In genomic region chr5:122823976-122824375, GRCm38 (mm10) we compare ENCODE assay signal across 16 mouse cellular contexts. TPM values are rescaled to one million over a fixed set of nuclear protein-coding genes. Genes with fewer than 3 reads are reported as not detected.
DNase-seq lines count a peak whose midpoint lies in the region; ATAC-seq and TF ChIP-seq lines count a peak whose summit lies in the region.
"Had no signal": no experiment of that assay in that cellular context is flagged by ENCODE, and none has a peak within 500 bp of the region (broad histone marks: within the 10 kb centered on the region; RNA-seq: fewer than 3 reads in every experiment).

No protein-coding gene starts in this region.

- TF ChIP-seq EP300 in MEL (IDR thresholded peaks at IDR 0.05; ENCODE audit: low read depth in 1 of 2, low read length in 2 of 2), result no peak
- TF ChIP-seq EP300 in liver, postnatal 0 days (IDR thresholded peaks at IDR 0.05; ENCODE audit: low read depth), result no peak

- no peak overlapping the region for H3K27ac ChIP-seq in layer of hippocampus, adult 2 months
- H3K27ac ChIP-seq in MEL (ENCODE audit: control insufficient read depth, low read depth, low read length), result no peak overlapping the region
- no peak overlapping the region for H3K27ac ChIP-seq in liver, postnatal 0 days (ENCODE audit: low read depth)
- H3K27ac ChIP-seq: embryonic facial prominence, embryonic 13.5 days; heart, embryonic 13.5 days; hindbrain, embryonic 10.5 days; lung, embryonic 15.5 days had no signal

- peaks cover 12 to 17% of the 10 kb centered on the region in 2 experiments for H3K4me1 ChIP-seq in MEL (ENCODE audit: control insufficient read depth in 1 of 2, insufficient read depth in 2 of 2, low read length in 2 of 2)
- H3K4me1 ChIP-seq in liver, postnatal 0 days (ENCODE audit: insufficient read depth), result peaks cover 6% of the 10 kb centered on the region; the same call in 1 of the 2 replicates

- no peak overlapping the region for H3K9ac ChIP-seq in MEL (ENCODE audit: control insufficient read depth, low read depth, low read length, poor library complexity, severe bottlenecking)
- no peak overlapping the region for H3K9ac ChIP-seq in liver, postnatal 0 days (replicated peaks)
- H3K9ac ChIP-seq: embryonic facial prominence, embryonic 13.5 days; heart, embryonic 13.5 days; lung, embryonic 15.5 days had no signal

- no peak for DNase-seq in layer of hippocampus, adult 2 months (ENCODE audit: low spot score in 2 of 2)
- DNase-seq in layer of hippocampus, postnatal 25 days (ENCODE audit: extremely low spot score in 1 of 2, low spot score in 1 of 2), result no peak
- DNase-seq in CD4-positive helper T cell, adult 2 months (ENCODE audit: low read depth, low spot score), result peak; percentile 26
- peak; percentile 54 for DNase-seq in MEL (ENCODE audit: low read depth, low spot score)
- DNase-seq in liver, postnatal 0 days, result no peak
- no peak for DNase-seq in cerebellum, adult 9-11 months
- DNase-seq: adrenal gland, postnatal 14 days; cerebellum, postnatal 36 days; gastrocnemius, postnatal 10 days; kidney, adult 18-20 months; right cerebral cortex, postnatal 14 days had no signal

- 59% methylated on average over 1 of the region's 1 CpGs for WGBS in liver, postnatal 0 days (ENCODE audit: insufficient replicate concordance)

- no peak overlapping the region for H3K4me3 ChIP-seq in layer of hippocampus, adult 2 months
- H3K4me3 ChIP-seq in MEL (ENCODE audit: control insufficient read depth in 1 of 2, insufficient read depth in 1 of 2, low read depth in 2 of 2, low read length in 2 of 2), result no peak overlapping the region
- H3K4me3 ChIP-seq in liver, postnatal 0 days (ENCODE audit: low read depth, low read length), result no peak overlapping the region
- H3K4me3 ChIP-seq: embryonic facial prominence, embryonic 13.5 days; heart, embryonic 13.5 days; hindbrain, embryonic 10.5 days; lung, embryonic 15.5 days had no signal

- H3K36me3 ChIP-seq in MEL (ENCODE audit: control insufficient read depth in 1 of 2, insufficient read depth in 2 of 2, low read length in 2 of 2), result peaks cover 2 to 17% of the 10 kb centered on the region in 2 experiments
- H3K36me3 ChIP-seq in liver, postnatal 0 days (replicated peaks; ENCODE audit: insufficient read depth, low read length), result peaks cover 4% of the 10 kb centered on the region

- H3K27me3 ChIP-seq in MEL (ENCODE audit: control insufficient read depth in 1 of 2, insufficient read depth in 2 of 2, low read length in 2 of 2), result no peaks in the 10 kb centered on the region
- H3K27me3 ChIP-seq in liver, postnatal 0 days (ENCODE audit: insufficient read depth, low read length), result no peaks in the 10 kb centered on the region
- H3K27me3 ChIP-seq: embryonic facial prominence, embryonic 13.5 days; heart, embryonic 13.5 days; lung, embryonic 15.5 days had no signal

- TF ChIP-seq RAD21 in MEL (IDR thresholded peaks at IDR 0.05; ENCODE audit: low read depth, low read length), result no peak

- H3K79me2 ChIP-seq in MEL (ENCODE audit: control insufficient read depth, insufficient read depth, low read length, poor library complexity), result peaks cover 8% of the 10 kb centered on the region

- no peak overlapping the region for H3K4me2 ChIP-seq in liver, postnatal 0 days (ENCODE audit: low read depth, low read length)
- H3K4me2 ChIP-seq: embryonic facial prominence, embryonic 13.5 days; heart, embryonic 13.5 days; lung, embryonic 15.5 days had no signal

- no peaks in the 10 kb centered on the region for H3K9me3 ChIP-seq in MEL (replicated peaks; ENCODE audit: insufficient read depth, low read length)
- no peaks in the 10 kb centered on the region for H3K9me3 ChIP-seq in liver, postnatal 0 days (ENCODE audit: low read length)
- H3K9me3 ChIP-seq: embryonic facial prominence, embryonic 13.5 days; heart, embryonic 13.5 days; hindbrain, embryonic 10.5 days; lung, embryonic 15.5 days had no signal

- ATAC-seq in liver, postnatal 0 days, result no peak
- ATAC-seq in megakaryocyte-erythroid progenitor cell, adult 5-6 weeks (replicated peaks; ENCODE audit: low FRiP score, low TSS enrichment, poor library complexity, severe bottlenecking), result no peak

- TF ChIP-seq POLR2A in MEL (IDR thresholded peaks at IDR 0.05; ENCODE audit: control insufficient read depth in 1 of 2, insufficient read depth in 1 of 2, low read depth in 1 of 2, low read length in 2 of 2, poor library complexity in 1 of 2), result no peak

- peak; percentile 42 for TF ChIP-seq CTCF in layer of hippocampus, adult 2 months (conservative IDR thresholded peaks at IDR 0.05)
- peak in 1 of 3 experiments; percentile 34; a peak in 3 of 6 replicates for TF ChIP-seq CTCF in MEL (IDR thresholded peaks at IDR 0.05 in 2 of 3, conservative IDR thresholded peaks at IDR 0.05 in 1 of 3; ENCODE audit: control insufficient read depth in 1 of 3, insufficient read depth in 1 of 3, low read depth in 2 of 3, low read length in 3 of 3, poor library complexity in 1 of 3, severe bottlenecking in 1 of 3)
- peak; percentile 41 for TF ChIP-seq CTCF in liver, postnatal 0 days (IDR thresholded peaks at IDR 0.05; ENCODE audit: low read depth)

TF ChIP-seq in MEL, 35 proteins besides CTCF, POLR2A, EP300 and RAD21:
- TF ChIP-seq E2F4 (IDR thresholded peaks at IDR 0.05; ENCODE audit: borderline replicate concordance, low read depth, low read length) (no peak), SMC3 (IDR thresholded peaks at IDR 0.05; ENCODE audit: low read depth, low read length) (peak; percentile 10; the same call in 1 of the 2 replicates)

RNA-seq across cellular contexts. Expression of gene Anapc5, which starts 2.8 kb away (rescaled TPM):
- total RNA-seq in layer of hippocampus, adult 2 months (2021), result 100 to 1,000 TPM; 216 to 217 TPM
- 100 to 1,000 TPM; 198 to 200 TPM for total RNA-seq in layer of hippocampus, postnatal 25 days (2021)
- total RNA-seq in MEL (2012; rRNA removed), result 244 and 262 TPM in 2 replicates
- 100 to 1,000 TPM in 1 of 2 experiments, not detected in 1; 390 TPM for polyA plus RNA-seq in MEL (2012; ENCODE audit: insufficient read depth in 1 of 2, insufficient read length in 2 of 2, low read depth in 1 of 2, low replicate concordance in 2 of 2, missing spikeins in 1 of 2)
- polyA plus RNA-seq in liver, postnatal 0 days (2015; fragmentation: Nextera tagmentation; extraction: Ambion mirVana), result 103 and 117 TPM in 2 replicates
- total RNA-seq in megakaryocyte-erythroid progenitor cell, adult 5-6 weeks (2014; fragmentation: Nextera tagmentation), result 338 and 413 TPM in 2 replicates
- 279 and 302 TPM in 2 replicates for total RNA-seq in megakaryocyte-erythroid progenitor cell, adult 5-6 weeks (2017)

RNA-seq across cellular contexts. Expression of gene Rnf34, which starts 25.9 kb away (rescaled TPM):
- 10 to 100 TPM; 53.7 to 54.1 TPM for total RNA-seq in layer of hippocampus, adult 2 months (2021)
- 10 to 100 TPM; 58.0 TPM for total RNA-seq in layer of hippocampus, postnatal 25 days (2021)
- 13.9 and 14.8 TPM in 2 replicates for total RNA-seq in MEL (2012; rRNA removed)
- polyA plus RNA-seq in MEL (2012; ENCODE audit: insufficient read depth in 1 of 2, insufficient read length in 2 of 2, low read depth in 1 of 2, low replicate concordance in 2 of 2, missing spikeins in 1 of 2), result 10 to 100 TPM in 1 of 2 experiments, not detected in 1; 27.4 TPM
- 8.0 and 8.3 TPM in 2 replicates for polyA plus RNA-seq in liver, postnatal 0 days (2015; fragmentation: Nextera tagmentation; extraction: Ambion mirVana)
- 7.6 and 10.4 TPM in 2 replicates for total RNA-seq in megakaryocyte-erythroid progenitor cell, adult 5-6 weeks (2014; fragmentation: Nextera tagmentation)
- total RNA-seq in megakaryocyte-erythroid progenitor cell, adult 5-6 weeks (2017), result 15.4 and 22.2 TPM in 2 replicates

RNA-seq across cellular contexts. Expression of gene Camkk2, which starts 44.8 kb away (rescaled TPM):
- 100 to 1,000 TPM; 104 to 109 TPM for total RNA-seq in layer of hippocampus, adult 2 months (2021)
- 100 to 1,000 TPM; 110 to 127 TPM for total RNA-seq in layer of hippocampus, postnatal 25 days (2021)
- total RNA-seq in MEL (2012; rRNA removed), result 16.3 and 23.7 TPM in 2 replicates
- polyA plus RNA-seq in MEL (2012; ENCODE audit: insufficient read depth in 1 of 2, insufficient read length in 2 of 2, low read depth in 1 of 2, low replicate concordance in 2 of 2, missing spikeins in 1 of 2), result 10 to 100 TPM in 1 of 2 experiments, not detected in 1; 24.8 TPM
- 9.7 and 10.6 TPM in 2 replicates for polyA plus RNA-seq in liver, postnatal 0 days (2015; fragmentation: Nextera tagmentation; extraction: Ambion mirVana)
- 39.0 and 40.9 TPM in 2 replicates for total RNA-seq in megakaryocyte-erythroid progenitor cell, adult 5-6 weeks (2014; fragmentation: Nextera tagmentation)
- 15.8 and 18.4 TPM in 2 replicates for total RNA-seq in megakaryocyte-erythroid progenitor cell, adult 5-6 weeks (2017)

Comparison
In these comparisons a context has a peak if more than half of its experiments do, and no peak if none do; other contexts are left out.
1. DNase-seq: peak in CD4-positive helper T cell, adult 2 months (single experiment) and MEL (single experiment); none in layer of hippocampus, adult 2 months (0 of 2), layer of hippocampus, postnatal 25 days (0 of 2), liver, postnatal 0 days (single experiment) and cerebellum, adult 9-11 months (single experiment).